Mouse (Mus musculus): ENCODE data around the gene Scamp4.
"Not testable (repeated sequence)": the region's sequence is repeated elsewhere in the genome, so short reads cannot be mapped to it uniquely, and the experiment has no call there.

Scamp4 gene

DNA sequence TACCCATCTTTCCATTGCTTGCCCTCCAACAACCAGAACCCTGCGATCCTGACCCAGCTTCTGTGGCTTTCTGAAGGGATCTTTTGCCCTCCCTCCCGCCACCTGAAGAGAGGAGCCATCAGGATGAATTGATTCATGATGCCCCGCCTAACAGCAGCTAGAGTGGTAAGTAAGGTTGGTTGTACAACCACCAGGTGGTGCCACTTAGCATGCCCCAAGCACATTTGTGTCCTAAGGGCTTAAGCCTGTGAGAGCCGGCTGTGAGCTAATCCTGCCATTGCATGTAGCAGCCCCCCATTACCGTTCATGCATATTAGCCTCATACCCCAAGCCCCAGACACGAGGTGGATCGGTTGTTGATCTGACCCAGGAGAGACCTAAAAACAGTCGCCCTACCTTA lies 23.8 kb upstream of the Scamp4 start:
- DNase-seq, result peak; percentile 71 to 76

DNA sequence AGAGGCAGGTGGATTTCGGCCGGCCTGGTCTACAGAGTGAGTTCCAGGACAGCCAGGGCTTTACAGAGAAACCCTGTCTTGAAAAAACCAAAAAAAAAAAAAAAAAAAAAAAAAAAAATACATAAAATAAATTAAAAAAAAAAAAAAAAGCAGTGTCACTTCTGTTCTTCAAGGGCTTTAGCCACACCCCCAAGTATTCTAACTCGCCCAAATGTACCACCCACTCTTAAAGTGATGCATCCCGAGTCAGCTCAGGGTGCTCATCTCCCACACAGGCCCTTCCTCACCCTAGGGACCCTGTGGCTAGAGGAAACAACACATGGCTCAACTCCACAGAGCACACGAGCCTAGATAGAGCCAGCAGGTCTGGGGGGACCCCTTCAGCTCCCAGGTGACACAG lies 19.6 kb upstream of the Scamp4 start:
- no peak for DNase-seq

DNA sequence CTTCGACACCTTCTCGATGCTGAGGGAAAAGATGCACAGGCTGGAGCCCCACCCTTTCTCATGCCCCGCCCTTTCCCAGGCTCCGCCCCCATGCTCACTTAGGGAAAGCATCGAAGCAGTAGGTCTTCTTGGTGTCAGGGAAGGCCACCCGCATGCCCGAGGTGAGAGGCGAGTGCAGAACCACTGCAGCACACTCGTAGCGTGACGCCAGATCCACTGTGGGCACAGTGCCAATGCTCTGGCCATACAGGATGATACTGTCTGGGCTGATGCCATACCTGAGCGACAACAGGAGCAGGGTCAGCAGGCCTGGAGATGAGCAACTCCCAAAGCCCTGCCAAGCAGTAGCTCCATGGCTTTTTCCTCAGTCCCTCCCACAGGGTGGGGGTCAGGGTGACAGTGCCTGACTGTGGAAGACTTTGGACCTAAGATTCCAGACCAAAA lies 18.6 kb upstream of the Scamp4 start:
- DNase-seq, result no peak

DNA sequence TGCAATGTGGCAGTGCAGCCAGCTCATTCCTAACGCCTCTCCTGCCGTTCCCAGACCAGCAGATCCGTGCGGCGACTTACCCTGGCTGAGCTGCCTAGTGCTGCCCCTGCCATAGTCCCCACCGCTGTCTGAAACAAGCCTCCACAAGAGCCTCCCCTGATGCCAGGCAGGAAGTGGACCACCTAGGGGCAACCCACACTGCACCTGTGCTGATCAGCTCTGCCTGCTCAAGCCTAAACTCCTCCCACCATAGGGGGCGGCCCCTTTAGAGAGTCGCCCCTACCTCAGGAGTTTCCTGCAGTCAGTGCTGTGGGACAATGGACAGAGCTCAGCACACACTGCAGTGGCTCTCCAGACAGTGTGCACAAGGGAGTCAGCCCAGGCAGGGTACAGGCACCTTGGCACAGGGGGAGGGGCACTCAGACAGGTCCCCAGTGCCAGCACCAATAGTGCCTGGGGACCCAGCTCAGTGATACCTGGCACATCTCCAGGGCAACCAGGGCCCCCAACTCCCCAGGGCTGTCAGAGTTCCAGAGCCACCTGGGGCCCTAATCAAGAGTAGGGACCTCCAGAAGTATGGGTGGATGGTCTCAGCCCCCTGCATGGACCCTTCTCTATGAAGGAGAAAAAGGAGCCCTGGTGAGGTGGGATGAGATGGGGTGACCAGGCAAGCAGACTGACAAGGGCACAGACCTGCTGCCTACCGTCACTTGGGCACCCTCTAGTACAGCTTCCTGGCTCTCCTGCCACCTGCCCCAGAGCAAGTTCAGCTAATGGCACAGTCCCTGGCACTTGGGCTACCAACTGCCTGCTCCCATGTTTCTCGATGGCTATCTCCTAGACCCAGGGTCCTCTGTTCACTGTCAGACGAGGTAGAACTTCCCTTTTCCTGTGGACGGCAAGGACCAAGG lies 17.8 kb upstream of the Scamp4 start:
- DNase-seq, result peak; percentile 47 to 73

DNA sequence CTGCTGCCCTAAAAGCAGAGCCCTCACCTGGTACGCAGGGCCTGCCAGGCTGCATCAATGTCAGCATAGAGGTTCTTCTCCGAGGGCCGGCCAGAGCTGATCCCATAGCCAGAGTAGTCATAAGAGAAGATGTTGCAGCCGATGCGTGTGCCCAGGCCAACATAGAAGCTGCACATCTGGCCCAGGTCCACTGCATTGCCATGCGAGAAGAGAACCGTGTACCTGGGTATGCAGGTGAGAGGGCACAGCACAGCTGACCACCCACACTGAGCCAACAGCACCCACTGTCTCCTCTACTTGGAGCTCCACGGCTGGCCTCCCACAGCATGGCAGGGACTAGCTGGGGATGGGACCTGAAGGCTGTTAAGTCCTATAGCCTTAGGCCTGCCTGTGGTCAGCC lies 17.1 kb upstream of the Scamp4 start:
- DNase-seq, result no peak

DNA sequence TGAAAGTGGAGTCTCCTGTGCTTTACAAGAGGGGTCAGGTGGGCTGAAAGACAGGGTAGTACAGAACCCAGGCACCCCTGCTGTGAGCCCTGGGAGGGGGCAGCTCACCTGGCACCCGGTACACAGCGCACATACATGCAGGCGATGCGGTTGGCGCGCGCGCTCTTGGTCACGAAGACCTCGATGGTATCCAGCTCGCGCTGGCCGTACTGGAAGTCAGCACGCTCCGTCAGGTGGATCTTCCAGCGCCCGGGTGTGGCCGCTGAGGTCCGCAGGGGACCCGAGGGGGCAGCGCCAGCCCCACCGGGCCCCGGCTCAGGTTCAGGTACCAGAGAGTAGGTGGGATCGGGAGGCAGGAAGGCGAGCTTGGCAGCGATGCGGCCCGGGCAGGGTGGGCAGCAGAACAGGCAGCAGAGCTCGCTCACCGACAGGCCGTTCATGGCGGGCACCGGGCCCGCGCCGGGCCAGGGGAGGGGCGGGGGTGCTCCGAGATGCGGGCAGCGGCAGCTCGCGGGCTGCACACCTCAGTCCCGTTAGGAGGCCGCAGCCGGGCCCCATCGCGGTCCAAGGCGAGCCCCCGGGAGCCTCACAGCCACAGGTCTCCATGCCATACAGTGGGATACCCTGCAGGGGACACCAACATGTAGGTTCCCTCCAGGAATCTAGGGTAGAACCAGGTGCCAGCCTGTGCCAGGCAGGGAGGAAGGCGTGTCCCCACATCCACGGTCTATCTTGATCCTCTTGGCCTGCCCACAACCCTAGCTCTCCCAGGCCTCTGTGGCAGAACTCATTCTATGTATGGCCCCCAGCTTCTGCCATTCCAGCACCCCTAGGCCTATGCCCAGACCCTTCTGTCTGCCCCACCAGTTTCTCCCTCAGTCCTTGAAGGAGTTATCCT lies 16.0 kb upstream of the Scamp4 start:
- no peak for DNase-seq

DNA sequence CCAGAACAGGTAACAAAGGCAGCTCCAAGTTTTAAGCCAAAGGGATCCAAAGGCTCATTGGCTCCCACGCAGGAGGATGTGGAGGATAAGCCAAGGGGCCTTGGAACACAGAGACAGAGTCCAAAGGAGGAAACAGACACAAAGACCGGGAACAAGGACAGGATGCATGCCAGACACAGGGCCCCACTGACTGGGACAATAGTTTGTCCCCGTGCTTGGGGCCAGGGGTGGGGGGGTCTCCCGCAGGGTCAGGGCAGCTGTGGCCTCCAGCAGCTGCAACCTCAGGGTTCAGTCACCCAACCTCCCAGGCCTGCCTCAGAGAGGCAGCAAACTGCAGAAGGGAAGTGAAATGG lies 15.4 kb upstream of the Scamp4 start:
- no peak for DNase-seq

DNA sequence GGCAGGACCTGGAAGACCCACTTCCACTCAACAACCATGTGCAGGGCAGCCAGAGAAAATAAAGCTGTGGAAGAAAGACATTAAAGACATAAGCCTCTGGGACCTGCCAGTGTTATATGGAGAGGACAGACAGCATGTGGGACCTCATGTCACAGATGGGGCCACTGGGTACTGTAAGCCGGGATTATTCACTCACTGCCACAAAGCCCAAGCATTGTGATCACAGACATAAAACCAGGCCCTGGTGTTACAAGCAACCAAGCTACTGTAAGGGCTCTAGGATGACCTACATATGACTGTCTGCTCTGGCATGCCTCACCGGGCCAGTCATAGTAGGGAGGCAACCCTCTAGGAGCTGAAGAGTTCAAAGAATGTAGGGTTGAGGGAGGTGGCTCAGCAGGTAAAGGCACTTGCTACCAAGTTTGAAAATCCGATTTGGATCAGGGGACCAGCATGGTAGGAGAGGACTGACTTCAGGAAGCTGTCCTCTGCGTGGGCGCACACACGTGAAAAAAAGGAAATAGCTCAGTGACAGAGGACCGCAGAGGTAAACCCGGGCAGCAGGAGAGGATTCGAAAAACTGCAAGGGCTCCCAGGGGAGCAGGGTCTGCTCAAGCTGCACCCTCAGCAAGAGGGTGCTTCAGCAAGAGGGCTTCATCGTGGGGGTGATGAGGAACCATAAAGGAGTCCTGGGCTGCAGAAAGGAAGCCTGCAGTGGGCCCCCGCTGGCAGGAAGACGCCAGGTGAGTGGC lies 13.4 kb upstream of the Scamp4 start:
- DNase-seq, result peak in 1 of 2 experiments; percentile 37

DNA sequence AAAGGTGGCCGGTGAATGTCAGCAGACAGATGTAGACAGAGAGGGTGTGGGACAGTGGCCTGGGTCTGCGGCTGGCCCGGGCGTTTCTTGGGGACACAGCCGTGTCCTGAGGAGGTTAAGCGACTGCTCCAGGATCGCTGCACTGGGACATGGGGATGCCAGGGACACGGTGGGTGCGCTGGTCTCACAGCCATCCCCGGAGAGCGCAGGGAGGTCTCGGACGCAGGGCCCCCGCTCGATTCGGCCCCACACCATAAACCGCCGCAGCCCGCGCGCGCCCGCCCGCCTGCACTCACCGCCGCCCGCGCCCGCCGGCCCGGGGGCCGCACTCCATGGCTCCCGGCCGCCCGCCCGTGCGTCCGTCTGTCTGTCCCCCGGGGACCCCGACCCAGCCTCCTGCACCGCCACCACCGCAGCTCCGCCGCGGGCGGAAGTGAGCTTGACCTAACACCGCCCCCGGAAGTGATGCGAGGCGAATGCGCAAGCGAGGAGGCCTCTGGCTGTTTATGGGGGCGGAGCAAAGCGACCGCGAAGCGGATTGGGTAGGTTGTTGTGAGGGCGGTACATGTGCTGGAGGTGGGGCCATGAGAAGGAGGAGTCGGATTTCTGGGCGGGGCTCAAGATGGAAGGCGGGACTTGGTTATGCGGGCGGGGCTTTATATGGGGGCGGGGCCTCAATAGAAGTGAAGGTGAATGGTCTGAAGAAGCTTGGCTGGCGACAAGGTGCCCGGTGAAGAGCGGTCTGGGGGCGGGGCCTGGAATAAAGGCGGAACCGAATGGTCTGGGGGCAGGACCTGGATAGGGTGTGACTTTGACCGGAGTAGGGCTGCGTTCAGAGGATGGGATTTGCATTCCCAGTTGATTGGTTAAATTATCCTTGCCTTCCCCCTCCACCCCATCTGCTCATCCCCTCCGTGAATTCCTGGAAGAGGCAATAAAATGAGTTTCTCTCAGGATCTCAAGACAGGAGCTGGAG lies 12.5 kb upstream of the Scamp4 start, which contains the start of gene Abhd17a:
Abhd17a (minus strand) TSS at position 463 of the 976 bp plus-strand sequence.
- peak; percentile 92 to 95 for DNase-seq

DNA sequence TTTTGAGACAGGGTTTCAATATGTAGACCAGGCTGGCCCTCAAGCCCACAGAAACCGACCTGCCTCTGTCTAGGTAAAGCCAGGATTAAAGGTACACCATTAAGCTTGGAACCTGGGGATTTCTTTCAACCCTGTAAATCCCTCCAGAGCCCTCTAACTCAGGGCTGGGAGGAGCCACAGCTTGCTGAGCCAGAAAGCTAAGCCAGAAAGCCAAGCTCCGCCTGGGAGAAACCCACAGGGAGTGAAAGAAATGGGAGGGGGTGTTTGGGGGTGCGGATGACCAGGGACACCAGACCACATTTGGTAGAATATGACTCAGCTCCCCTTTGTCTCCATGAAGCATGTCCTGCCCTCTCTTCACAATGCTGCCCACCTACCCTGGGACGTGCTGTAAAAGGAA lies 6.4 kb upstream of the Scamp4 start:
- DNase-seq, result no peak

DNA sequence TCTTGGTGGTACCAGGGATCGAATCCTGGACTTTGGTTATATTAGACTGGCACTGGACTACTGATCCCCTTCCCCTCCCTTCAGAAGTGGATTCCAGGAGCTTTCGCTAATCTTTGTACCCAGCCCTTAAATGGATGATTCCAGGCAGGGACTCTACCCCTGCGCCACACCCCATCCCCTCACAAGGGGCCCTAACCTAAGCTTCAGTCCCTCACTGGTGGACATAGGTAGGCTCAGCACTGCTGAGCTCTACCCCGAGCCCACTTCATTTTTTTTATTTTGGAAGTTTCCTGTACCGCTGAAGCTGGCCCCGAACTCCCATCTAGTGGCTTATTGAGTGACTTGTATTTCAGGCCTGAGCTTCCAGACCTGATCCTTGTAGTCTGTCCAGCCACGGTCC lies 692 bp downstream of the Scamp4 start:
- DNase-seq, result peak in 1 of 2 experiments; percentile 34

DNA sequence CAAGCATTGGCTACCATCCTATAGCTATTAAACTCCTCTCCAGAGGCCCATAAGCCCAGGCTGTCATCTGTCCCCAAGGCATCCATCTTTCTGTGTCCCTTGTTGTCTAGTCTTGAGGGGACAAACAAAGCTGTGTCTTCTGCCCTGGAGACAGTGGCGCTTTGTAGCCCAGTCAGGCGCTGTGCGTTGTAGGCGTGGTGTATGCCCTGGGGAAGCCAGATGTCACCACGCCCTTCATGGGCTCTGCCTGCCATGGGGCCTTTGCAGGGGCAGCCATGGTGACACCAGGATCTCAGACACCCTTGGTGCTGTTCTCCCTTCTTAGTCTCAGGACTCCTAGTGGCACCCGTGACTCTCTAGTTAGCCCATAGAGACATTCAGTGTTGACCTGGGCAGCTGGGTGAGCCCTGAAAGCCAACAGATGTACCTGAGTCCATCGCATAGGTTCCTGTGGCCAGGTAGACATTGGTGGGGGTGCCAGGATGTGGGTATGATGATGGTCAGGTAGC lies 1.4 kb downstream of the Scamp4 start:
- peak in 1 of 2 experiments; percentile 55 for DNase-seq

DNA sequence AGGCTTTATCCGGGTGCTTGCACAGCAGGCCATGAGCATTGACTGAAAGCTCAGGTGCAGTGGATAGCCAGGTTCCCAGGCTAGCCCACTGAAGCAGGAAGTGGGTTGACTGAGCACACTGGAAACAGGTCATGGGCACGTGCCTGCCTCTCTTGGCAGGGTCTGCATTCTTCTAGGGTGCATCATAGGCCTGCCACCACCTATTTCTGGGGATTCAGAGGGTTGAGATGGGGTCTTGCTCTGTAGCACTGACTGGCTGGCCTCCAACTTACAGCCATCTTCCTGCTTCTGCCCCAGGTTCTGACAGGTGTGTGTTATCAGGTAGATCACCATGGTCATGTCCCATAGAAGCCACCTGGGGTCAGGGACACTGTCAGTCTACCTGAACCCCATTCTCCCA lies 2.3 kb downstream of the Scamp4 start:
- no peak for DNase-seq

DNA sequence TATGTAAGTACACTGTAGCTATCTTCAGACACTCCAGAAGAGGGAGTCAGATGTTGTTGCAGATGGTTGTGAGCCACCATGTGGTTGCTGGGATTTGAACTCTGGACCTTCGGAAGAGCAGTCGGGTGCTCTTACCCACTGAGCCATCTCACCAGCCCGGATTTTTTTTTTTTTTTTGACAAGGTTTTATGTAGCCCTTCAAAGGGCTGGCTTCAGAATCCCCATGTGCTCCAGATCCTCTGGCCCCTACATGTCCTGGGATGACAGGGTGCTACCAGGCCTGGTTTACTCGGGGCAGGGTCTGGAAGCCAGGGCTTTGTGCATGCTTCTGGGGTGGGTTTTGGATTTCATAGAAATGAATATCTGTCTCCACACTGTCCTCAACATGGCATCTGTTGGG lies 3.0 kb downstream of the Scamp4 start, which contains the start of gene Gm49322:
Gm49322 (plus strand) TSS at position 301 of the 400 bp plus-strand sequence.
- DNase-seq, result not testable (repeated sequence)

DNA sequence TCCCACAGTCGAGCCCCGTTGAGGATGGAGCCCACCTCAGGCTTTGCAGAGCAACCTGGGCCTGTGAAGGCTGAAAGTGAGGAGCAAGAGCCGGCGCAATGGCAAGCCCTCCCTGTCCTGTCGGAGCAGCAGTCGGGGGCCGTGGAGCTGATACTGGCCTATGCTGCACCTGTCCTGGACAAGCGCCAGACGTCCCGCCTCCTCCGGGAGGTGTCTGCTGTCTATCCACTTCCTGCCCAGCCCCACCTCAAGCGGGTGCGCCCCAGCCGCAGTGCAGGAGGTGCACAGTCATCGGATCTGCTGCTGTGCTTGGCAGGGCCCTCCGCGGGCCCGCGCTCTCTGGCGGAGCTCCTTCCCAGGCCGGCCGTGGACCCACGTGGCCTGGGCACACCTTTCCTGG lies 3.6 kb downstream of the Scamp4 start:
- peak; percentile 59 to 81 for DNase-seq

DNA sequence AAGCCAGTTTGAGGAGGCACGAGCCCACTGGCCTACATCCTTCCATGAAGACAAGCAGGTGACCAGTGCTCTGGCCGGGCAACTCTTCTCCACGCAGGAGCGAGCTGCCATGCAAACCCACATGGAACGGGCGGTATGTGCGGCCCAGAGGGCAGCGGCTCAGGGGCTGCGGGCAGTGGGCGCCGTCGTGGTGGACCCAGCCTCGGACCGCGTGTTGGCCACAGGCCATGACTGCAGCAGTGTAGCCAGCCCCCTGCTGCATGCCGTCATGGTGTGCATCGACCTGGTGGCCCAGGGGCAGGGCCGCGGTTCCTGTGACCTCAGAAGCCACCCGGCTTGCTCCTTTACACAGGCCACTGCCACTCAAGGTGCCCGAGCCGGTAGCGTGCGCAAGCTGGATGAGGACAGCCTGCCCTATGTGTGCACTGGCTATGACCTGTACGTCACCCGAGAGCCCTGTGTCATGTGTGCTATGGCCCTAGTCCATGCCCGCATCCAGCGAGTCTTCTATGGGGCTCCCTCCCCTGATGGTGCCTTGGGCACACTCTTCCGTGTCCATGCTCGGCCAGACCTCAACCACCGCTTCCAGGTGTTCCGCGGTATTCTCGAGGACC lies 4.2 kb downstream of the Scamp4 start:
- peak in 1 of 2 experiments; percentile 43 for DNase-seq

DNA sequence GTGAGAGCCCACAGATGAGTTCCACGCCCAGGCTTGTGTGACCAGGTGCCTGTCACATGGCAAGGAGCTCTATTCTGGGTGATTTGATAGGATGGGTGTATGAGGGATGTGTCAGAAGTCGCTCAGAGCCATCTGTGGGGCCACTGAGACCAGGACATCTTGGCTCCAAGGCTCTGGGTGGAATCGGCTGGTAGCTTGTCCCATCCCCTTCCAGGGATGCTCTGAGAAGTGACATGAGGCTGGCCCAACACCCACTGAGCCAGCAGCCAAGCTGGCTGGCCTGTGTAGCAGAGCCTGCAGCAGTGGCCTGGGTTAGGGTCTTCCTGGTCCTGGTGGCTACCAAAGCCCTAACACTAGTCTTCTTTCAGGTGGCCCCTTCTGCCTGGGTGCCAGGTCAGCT lies 5.8 kb downstream of the Scamp4 start:
- peak in 1 of 2 experiments; percentile 4 for DNase-seq

DNA sequence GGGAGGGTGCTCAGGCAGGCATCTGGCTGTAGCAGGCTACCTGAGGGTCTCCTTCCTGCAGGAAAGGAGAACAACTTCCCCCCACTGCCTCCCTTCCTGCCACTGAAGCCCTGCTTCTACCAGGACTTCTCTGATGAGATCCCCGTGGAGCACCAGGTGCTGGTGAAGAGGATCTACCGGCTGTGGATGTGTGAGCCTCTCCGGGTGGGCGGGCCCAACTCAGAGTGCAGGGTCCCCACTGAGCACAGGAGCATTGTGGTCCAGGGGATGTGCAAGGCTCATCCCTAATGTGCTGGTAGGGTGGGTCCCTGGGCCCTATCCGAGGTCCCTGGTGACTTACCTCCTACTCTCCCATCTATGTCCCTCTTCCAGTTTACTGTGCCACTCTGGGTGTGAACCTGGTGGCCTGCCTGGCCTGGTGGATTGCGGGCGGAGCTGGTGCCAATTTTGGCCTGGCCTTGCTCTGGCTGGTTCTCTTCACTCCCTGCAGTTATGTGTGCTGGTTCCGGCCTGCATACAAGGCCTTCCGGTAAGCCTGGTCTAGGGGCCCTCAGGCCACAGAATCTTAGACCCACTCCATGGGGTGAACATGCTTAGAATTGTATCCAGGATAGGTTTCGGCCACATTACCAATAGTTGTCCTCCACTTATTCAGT lies 6.7 kb downstream of the Scamp4 start:
- DNase-seq, result peak in 1 of 2 experiments; percentile 13

DNA sequence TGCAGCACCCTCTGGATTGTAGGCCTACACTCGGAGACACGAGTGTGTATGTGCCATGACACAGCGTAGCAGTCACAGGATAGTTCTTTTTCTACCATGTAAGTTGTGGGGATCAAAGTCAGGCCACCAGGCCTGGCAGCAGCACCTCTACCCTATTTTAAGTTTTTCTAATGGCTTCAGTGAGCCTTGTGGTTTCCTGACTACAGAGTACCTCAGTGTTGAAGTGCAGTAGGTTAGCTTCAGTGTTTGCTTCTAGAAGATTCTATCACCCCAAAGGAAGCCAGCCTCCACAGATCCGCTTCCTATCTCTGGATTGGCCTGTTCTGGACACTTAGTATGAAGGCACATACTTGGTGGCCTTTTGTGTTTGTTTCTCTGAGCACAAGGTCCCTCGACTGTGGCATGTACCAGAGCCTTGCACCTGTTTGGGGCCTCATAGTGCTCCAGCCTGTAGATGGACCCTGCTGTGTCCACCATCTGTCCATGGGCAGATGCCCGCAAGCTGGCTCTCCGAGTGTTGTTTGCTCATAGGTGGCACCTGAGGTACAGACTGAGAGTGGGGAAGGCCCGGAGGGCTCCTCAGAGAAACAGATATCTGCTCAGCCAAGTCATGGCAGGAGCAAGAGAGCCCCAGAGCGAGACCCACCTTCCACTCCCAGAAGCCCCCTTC lies 7.6 kb downstream of the Scamp4 start:
- no peak for DNase-seq

DNA sequence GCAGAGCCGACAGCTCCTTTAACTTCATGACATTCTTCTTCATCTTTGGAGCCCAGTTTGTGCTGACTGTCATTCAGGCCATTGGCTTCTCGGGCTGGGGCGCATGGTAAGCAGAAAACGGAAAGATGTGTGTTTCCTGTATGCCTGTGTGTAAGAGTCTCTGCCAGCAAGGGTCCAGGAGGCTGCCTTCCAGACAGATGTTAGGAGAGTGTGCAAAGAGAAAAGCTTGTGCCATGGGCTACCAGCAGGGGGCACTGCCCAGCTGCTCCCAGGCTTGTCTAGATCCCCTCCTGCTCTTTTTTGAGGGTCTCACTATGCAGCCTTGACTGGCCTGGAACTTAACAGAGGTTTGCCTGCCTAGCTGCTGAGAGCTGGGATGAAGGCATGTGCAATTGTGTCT lies 8.4 kb downstream of the Scamp4 start:
- peak; percentile 81 to 85 for DNase-seq
